Mouse (Mus musculus): ENCODE data around the gene Nrcam.

- TF ChIP-seq CTCF (conservative IDR thresholded peaks at IDR 0.05 in 1 of 2, IDR thresholded peaks at IDR 0.05 in 1 of 2; ENCODE audit: low read depth in 2 of 2, low read length in 2 of 2) (no peak), NRF1 (IDR thresholded peaks at IDR 0.05; ENCODE audit: low read depth, low read length) (no peak), RAD21 (IDR thresholded peaks at IDR 0.05; ENCODE audit: low read depth, low read length) (no peak), POLR2A (IDR thresholded peaks at IDR 0.05; ENCODE audit: low read depth, low read length) (no peak), TBP (conservative IDR thresholded peaks at IDR 0.05; ENCODE audit: low read depth, low read length) (no peak), TCF12 (IDR thresholded peaks at IDR 0.05; ENCODE audit: low read depth, low read length) (no peak), USF2 (conservative IDR thresholded peaks at IDR 0.05; ENCODE audit: low read depth, low read length) (no peak), BHLHE40 (IDR thresholded peaks at IDR 0.05; ENCODE audit: low read depth, low read length) (no peak), MAFK (IDR thresholded peaks at IDR 0.05; ENCODE audit: insufficient replicate concordance, low read length) (no peak), ZNF384 (IDR thresholded peaks at IDR 0.05; ENCODE audit: low read depth, low read length) (no peak), ZMIZ1 (IDR thresholded peaks at IDR 0.05; ENCODE audit: low read depth, low read length) (no peak), HCFC1 (IDR thresholded peaks at IDR 0.05; ENCODE audit: low read depth, low read length) (no peak), UBTF (IDR thresholded peaks at IDR 0.05; ENCODE audit: low read depth, low read length) (no peak), MAX (IDR thresholded peaks at IDR 0.05; ENCODE audit: low read length) (no peak)
Measured at GRCm38 (mm10) chr12:44528391-44529016, 199.8 kb downstream of the Nrcam start.
